In genomic region chr8:70760350-70760749, GRCm38 (mm10) we compare ENCODE assay signal across 8 mouse cellular contexts. TPM values are rescaled to one million over a fixed set of nuclear protein-coding genes. Genes with fewer than 3 reads are reported as not detected.
A peak's percentile ranks its signal among the peaks of the same experiment; 100 is the strongest.
DNase-seq lines count a peak whose midpoint lies in the region; ATAC-seq lines count a peak whose summit lies in the region.

No protein-coding gene starts in this region.

- peak; percentile 52 for DNase-seq in adrenal gland, adult 8-10 months
- no peak for DNase-seq in adrenal gland, adult 18-20 months (ENCODE audit: low spot score in 2 of 2)
- peak; percentile 62 for DNase-seq in induced T-regulatory cell, adult 2 months (ENCODE audit: low read depth)
- peak; percentile 57 for DNase-seq in naive thymus-derived CD4-positive, alpha-beta T cell, adult 2 months (ENCODE audit: low read depth)
- DNase-seq in adrenal gland, postnatal 4 days (ENCODE audit: low spot score in 2 of 2) = no peak
- DNase-seq in cerebellum, adult 18-20 months = no peak

- ATAC-seq in megakaryocyte, adult 5-6 weeks (ENCODE audit: poor library complexity, severe bottlenecking) = no peak

- H3K4me3 ChIP-seq in megakaryocyte, embryonic 14.5 days (replicated peaks) = peak overlapping the region; percentile 95

- peaks cover 93% of the 10 kb centered on the region for H3K4me1 ChIP-seq in megakaryocyte, embryonic 14.5 days

- H3K27me3 ChIP-seq in megakaryocyte, embryonic 14.5 days (replicated peaks) = no peaks in the 10 kb centered on the region

- H3K36me3 ChIP-seq in megakaryocyte, embryonic 14.5 days (replicated peaks; ENCODE audit: low read length) = peaks cover 54% of the 10 kb centered on the region

- H3K9me3 ChIP-seq in megakaryocyte, embryonic 14.5 days = no peaks in the 10 kb centered on the region

RNA-seq across cellular contexts. Expression of gene Mpv17l2, which starts 0.4 kb away (rescaled TPM):
- 100 to 1,000 TPM; 106 to 166 (median 126) TPM for total RNA-seq in adrenal gland, adult 8-10 months (2022)
- total RNA-seq in adrenal gland, adult 18-20 months (2021) = 100 to 1,000 TPM in 1 of 2 experiments, 10 to 100 TPM in 1; 94.9 to 120 TPM
- 99.7 and 186 TPM in 2 replicates for polyA plus RNA-seq in megakaryocyte, embryonic 14.5 days (2012; ENCODE audit: insufficient read depth, low replicate concordance)
- 34.4 and 44.7 TPM in 2 replicates for total RNA-seq in megakaryocyte, adult 5-6 weeks (2015)
- 8.4 and 15.9 TPM in 2 replicates for total RNA-seq in megakaryocyte, adult 5-6 weeks (2017)
- 100 to 1,000 TPM in 1 of 2 experiments, 10 to 100 TPM in 1; 93.1 to 109 TPM for total RNA-seq in adrenal gland, postnatal 4 days (2021)

RNA-seq across cellular contexts. Expression of gene Rab3a, which starts 5.9 kb away (rescaled TPM):
- total RNA-seq in adrenal gland, adult 8-10 months (2022) = 10 to 100 TPM; 59.6 to 90.1 (median 74.4) TPM
- 10 to 100 TPM; 52.4 to 60.4 TPM for total RNA-seq in adrenal gland, adult 18-20 months (2021)
- 7.8 and 38.4 TPM in 2 replicates for polyA plus RNA-seq in megakaryocyte, embryonic 14.5 days (2012; ENCODE audit: insufficient read depth, low replicate concordance)
- 3.3 and 5.8 TPM in 2 replicates for total RNA-seq in megakaryocyte, adult 5-6 weeks (2015)
- total RNA-seq in megakaryocyte, adult 5-6 weeks (2017) = 2.1 and 5.1 TPM in 2 replicates
- 10 to 100 TPM; 58.9 to 59.7 TPM for total RNA-seq in adrenal gland, postnatal 4 days (2021)

RNA-seq across cellular contexts. Expression of gene Pik3r2, which starts 16.2 kb away (rescaled TPM):
- 10 to 100 TPM; 44.0 to 73.8 (median 57.9) TPM for total RNA-seq in adrenal gland, adult 8-10 months (2022)
- 10 to 100 TPM; 30.5 to 36.5 TPM for total RNA-seq in adrenal gland, adult 18-20 months (2021)
- 51.5 and 59.4 TPM in 2 replicates for polyA plus RNA-seq in megakaryocyte, embryonic 14.5 days (2012; ENCODE audit: insufficient read depth, low replicate concordance)
- total RNA-seq in megakaryocyte, adult 5-6 weeks (2015) = 4.6 and 5.0 TPM in 2 replicates
- total RNA-seq in megakaryocyte, adult 5-6 weeks (2017) = 14.7 and 14.9 TPM in 2 replicates
- total RNA-seq in adrenal gland, postnatal 4 days (2021) = 10 to 100 TPM; 72.0 to 78.8 TPM

RNA-seq across cellular contexts. Expression of gene Pde4c, which starts 36.8 kb away (rescaled TPM):
- under 1 TPM; 0.26 to 0.86 (median 0.30) TPM for total RNA-seq in adrenal gland, adult 8-10 months (2022)
- under 1 TPM; 0.42 to 0.86 TPM for total RNA-seq in adrenal gland, adult 18-20 months (2021)
- 0.03 TPM in 1 of 2 replicates, not detected in the other for polyA plus RNA-seq in megakaryocyte, embryonic 14.5 days (2012; ENCODE audit: insufficient read depth, low replicate concordance)
- not detected in 2 replicates for total RNA-seq in megakaryocyte, adult 5-6 weeks (2015)
- total RNA-seq in megakaryocyte, adult 5-6 weeks (2017) = not detected in 2 replicates
- 1 to 10 TPM; 2.2 to 5.6 TPM for total RNA-seq in adrenal gland, postnatal 4 days (2021)

RNA-seq across cellular contexts. Expression of gene Gm3336, which starts 42.0 kb away (rescaled TPM):
- total RNA-seq in adrenal gland, adult 8-10 months (2022) = not detected
- under 1 TPM in 1 of 2 experiments, not detected in 1; 0.53 TPM for total RNA-seq in adrenal gland, adult 18-20 months (2021)
- 0.26 TPM in 1 of 2 replicates, not detected in the other for polyA plus RNA-seq in megakaryocyte, embryonic 14.5 days (2012; ENCODE audit: insufficient read depth, low replicate concordance)
- not detected in 2 replicates for total RNA-seq in megakaryocyte, adult 5-6 weeks (2015)
- total RNA-seq in megakaryocyte, adult 5-6 weeks (2017) = not detected in 2 replicates
- not detected for total RNA-seq in adrenal gland, postnatal 4 days (2021)

Comparison
In these comparisons a context has a peak if more than half of its experiments do, and no peak if none do; other contexts are left out.
1. DNase-seq: peak in adrenal gland, adult 8-10 months (single experiment), induced T-regulatory cell, adult 2 months (single experiment) and naive thymus-derived CD4-positive, alpha-beta T cell, adult 2 months (single experiment); none in adrenal gland, adult 18-20 months (0 of 2), adrenal gland, postnatal 4 days (0 of 2) and cerebellum, adult 18-20 months (0 of 2).
2. RNA of gene Rab3a, which starts 5.9 kb away (total RNA-seq): 59.6 to 90.1 TPM in adrenal gland, adult 8-10 months, 52.4 to 60.4 TPM in adrenal gland, adult 18-20 months and 58.9 to 59.7 TPM in adrenal gland, postnatal 4 days; 2.1 to 5.8 TPM in megakaryocyte, adult 5-6 weeks; every median in the first group is over 4 times any median in the second.